Mouse (Mus musculus) stomach, postnatal 0 days (tissue): Measurements from ENCODE around the gene Gnas.

Experiments
- CTCF ChIP-seq: IDR thresholded peaks from 2 replicates; pipeline ENCODE4 v1.5.1; 2016; ENCODE audit warnings: antibody characterized with exemption, low read depth, mild to moderate bottlenecking, moderate library complexity
- EP300 ChIP-seq: optimal IDR thresholded peaks from 2 replicates; pipeline ENCODE3; 2016; ENCODE audit warnings: antibody characterized with exemption

GRCm38 (mm10) chr2:174333239-174333890, 49.2 kb downstream of the Gnas start:
- TF ChIP-seq CTCF (no peak), EP300 (no peak)
